Mouse (Mus musculus) bone marrow macrophage, adult 2 months (primary cell): Measurements from ENCODE around the gene Gm21761. TPM values are rescaled to one million over a fixed set of nuclear protein-coding genes. Genes with fewer than 3 reads are reported as not detected.
"Not testable (repeated sequence)": the region's sequence is repeated elsewhere in the genome, so short reads cannot be mapped to it uniquely, and the experiment has no call there.

ENCODE experiments used
- H3K27ac ChIP-seq: 2 replicates; pipeline ENCODE4 v1.5.1; 2012; ENCODE audit warnings: low read depth, low read length; ENCODE audit not compliant: insufficient read depth
- H3K4me1 ChIP-seq: 2 replicates; pipeline ENCODE4 v1.6.1; 2012; ENCODE audit warnings: low read length; ENCODE audit not compliant: control insufficient read depth, insufficient read depth
- H3K4me3 ChIP-seq: 2 replicates; pipeline ENCODE4 v1.5.1; 2012; ENCODE audit warnings: mild to moderate bottlenecking, low read length, moderate library complexity; ENCODE audit not compliant: insufficient read depth
- polyA plus RNA-seq: library from polyadenylated mRNA; stranded (reverse); fragments of >200 nt; gene quantifications from 2 replicates; pipeline ENCODE4 v1.2.4, GENCODE M21; 2012; ENCODE audit not compliant: missing spikeins, insufficient read depth, insufficient read length

Gene Gm21761
- not detected in 2 replicates for polyA plus RNA-seq

- not testable (repeated sequence) for H3K4me1 ChIP-seq, H3K27ac ChIP-seq, H3K4me3 ChIP-seq
Observed at GRCm38 (mm10) chr13:119929172-119929571, at the start of gene Gm21761. Gene Gm21761, minus strand, starts transcription at chr13:119929272.

GRCm38 (mm10) chr13:119969163-119969562 lies 40.1 kb upstream of the Gm21761 start:
- H3K4me1 ChIP-seq, H3K27ac ChIP-seq, H3K4me3 ChIP-seq: not testable (repeated sequence)

GRCm38 (mm10) chr13:119968193-119968592 lies 39.1 kb upstream of the Gm21761 start:
- not testable (repeated sequence) for H3K4me3 ChIP-seq

GRCm38 (mm10) chr13:119965968-119966367 lies 36.9 kb upstream of the Gm21761 start:
- peak overlapping the region; percentile 44 for H3K4me3 ChIP-seq
- H3K4me1 ChIP-seq, H3K27ac ChIP-seq: not testable (repeated sequence)

More at GRCm38 (mm10) chr13:119968193-119968592, 39.1 kb upstream of the Gm21761 start:
- not testable (repeated sequence) for H3K27ac ChIP-seq, H3K4me1 ChIP-seq

- H3K4me3 ChIP-seq, result peak overlapping the region; percentile 44
- H3K27ac ChIP-seq, H3K4me1 ChIP-seq: not testable (repeated sequence)
Observed at GRCm38 (mm10) chr13:119965302-119965952, 36.4 kb upstream of the Gm21761 start.

GRCm38 (mm10) chr13:119962856-119963255 lies 33.8 kb upstream of the Gm21761 start:
- H3K4me3 ChIP-seq, H3K27ac ChIP-seq, H3K4me1 ChIP-seq: not testable (repeated sequence)

- H3K4me1 ChIP-seq, H3K27ac ChIP-seq, H3K4me3 ChIP-seq: not testable (repeated sequence)
Observed at GRCm38 (mm10) chr13:119955567-119955966, 26.5 kb upstream of the Gm21761 start.

- H3K4me3 ChIP-seq, H3K4me1 ChIP-seq, H3K27ac ChIP-seq: not testable (repeated sequence)
Observed at GRCm38 (mm10) chr13:119955089-119955488, 26.0 kb upstream of the Gm21761 start.

- not testable (repeated sequence) for H3K4me1 ChIP-seq, H3K27ac ChIP-seq, H3K4me3 ChIP-seq
Observed at GRCm38 (mm10) chr13:119950706-119951105, 21.6 kb upstream of the Gm21761 start, which contains the start of gene B020031M17Rik. Gene B020031M17Rik, minus strand, starts transcription at chr13:119950806.

- not testable (repeated sequence) for H3K4me1 ChIP-seq, H3K4me3 ChIP-seq, H3K27ac ChIP-seq
Observed at GRCm38 (mm10) chr13:119924597-119925340, 4.3 kb downstream of the Gm21761 start.

- H3K4me3 ChIP-seq, H3K27ac ChIP-seq, H3K4me1 ChIP-seq: not testable (repeated sequence)
Observed at GRCm38 (mm10) chr13:119916966-119917722, 11.9 kb downstream of the Gm21761 start.

- not testable (repeated sequence) for H3K4me1 ChIP-seq, H3K4me3 ChIP-seq, H3K27ac ChIP-seq
Observed at GRCm38 (mm10) chr13:119916449-119916848, 12.6 kb downstream of the Gm21761 start.

GRCm38 (mm10) chr13:119898549-119898948 lies 30.5 kb downstream of the Gm21761 start:
- H3K4me1 ChIP-seq, H3K27ac ChIP-seq, H3K4me3 ChIP-seq: not testable (repeated sequence)

- H3K27ac ChIP-seq, H3K4me3 ChIP-seq, H3K4me1 ChIP-seq: not testable (repeated sequence)
Observed at GRCm38 (mm10) chr13:119894685-119895084, 34.4 kb downstream of the Gm21761 start, which contains the start of gene Tcstv1. Gene Tcstv1, minus strand, starts transcription at chr13:119894785.

- H3K4me1 ChIP-seq, H3K4me3 ChIP-seq, H3K27ac ChIP-seq: not testable (repeated sequence)
Observed at GRCm38 (mm10) chr13:119886896-119887295, 42.2 kb downstream of the Gm21761 start.
